Mouse (Mus musculus): ENCODE measurements around the gene Palld.
A peak's percentile ranks its signal among the peaks of the same experiment; 100 is the strongest.

DNA sequence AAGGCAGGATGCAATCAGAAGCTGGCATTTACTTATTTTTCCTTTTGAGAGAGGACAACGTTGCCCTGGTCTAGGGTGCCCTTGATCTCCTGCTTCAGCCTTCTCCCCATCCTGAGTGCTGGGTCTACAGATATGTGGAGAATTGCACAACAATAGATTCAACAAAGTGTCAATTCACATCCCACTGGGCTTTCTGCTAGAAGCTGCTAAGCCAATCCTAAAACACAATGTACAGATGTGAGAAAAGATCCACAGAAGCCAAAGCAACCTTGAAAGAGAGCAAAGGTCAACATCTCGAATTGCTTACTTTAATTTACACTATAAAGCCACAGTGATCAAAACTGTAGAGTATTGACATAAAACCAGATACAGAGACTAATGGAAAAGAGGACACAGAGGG is 270.2 kb downstream of the Palld start:
- TF ChIP-seq CTCF (conservative IDR thresholded peaks at IDR 0.05; ENCODE audit: low read length) (no peak), NANOG (IDR thresholded peaks at IDR 0.05; ENCODE audit: borderline replicate concordance, low read length) (peak; percentile 89)

Data from E14TG2a.4 (cell line).